Mouse (Mus musculus) lung, postnatal 10 days (tissue): ENCODE data around the gene Slc39a9.

Source experiments
- DNase-seq: peaks from one replicate; pipeline ENCODE4 v3.0.0; 2021

The Slc39a9 gene

DNA sequence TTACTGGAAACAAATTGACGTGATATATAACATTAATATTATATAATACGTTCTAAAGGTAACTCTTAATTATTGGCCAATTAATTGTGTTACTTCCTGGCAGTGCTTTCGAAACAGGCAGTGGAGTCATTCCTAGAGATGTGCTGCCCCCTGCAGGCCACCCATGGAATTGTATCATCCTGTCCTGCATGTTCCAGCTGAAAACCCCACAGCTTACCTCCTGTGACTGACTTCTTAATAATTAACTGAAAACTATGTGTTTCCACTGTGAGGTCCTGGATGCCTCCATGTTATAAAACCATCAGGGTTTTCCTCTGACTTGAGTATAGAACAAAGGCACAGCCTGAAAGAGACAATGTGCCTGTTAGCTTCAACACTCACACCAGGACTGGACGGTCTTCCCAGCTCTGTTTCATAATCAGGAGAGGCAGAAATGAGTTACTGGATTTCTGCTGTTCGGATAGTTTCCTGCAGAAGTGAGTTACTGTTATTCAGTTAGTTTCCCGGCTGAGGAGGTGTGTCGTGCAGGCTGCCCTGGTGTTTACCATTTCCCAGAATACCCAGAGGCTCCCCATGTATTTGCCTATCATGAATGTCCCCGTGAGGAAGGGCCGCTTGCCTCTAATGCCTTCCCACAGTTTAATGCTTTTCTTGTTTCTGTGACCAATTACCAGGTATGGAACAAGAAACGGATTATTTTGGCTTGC, 81.3 kb downstream of the Slc39a9 start:
- DNase-seq, result peak; percentile 90

DNA sequence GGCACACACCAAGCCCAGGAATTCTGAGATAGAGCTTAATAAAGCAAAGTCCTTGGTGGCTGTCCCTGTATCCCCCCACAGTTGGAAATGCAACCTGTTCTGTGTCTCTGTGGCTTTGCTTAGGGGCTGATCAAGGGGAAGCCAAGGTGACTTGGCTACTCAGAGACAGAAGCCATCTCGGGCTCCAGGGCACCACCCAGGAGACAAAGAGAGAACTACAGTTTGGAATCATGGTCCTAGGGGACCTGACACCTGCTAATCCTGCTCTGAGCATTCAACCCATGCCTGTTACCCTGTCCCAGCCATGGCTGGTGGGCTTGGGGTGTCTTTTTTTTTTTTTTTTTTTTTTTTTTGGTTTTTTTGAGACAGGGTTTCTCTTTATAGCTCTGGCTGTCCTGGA, 84.5 kb downstream of the Slc39a9 start:
- no peak for DNase-seq

GRCm38 (mm10) chr12:80728814-80729213, 85.1 kb downstream of the Slc39a9 start:
- peak; percentile 36 for DNase-seq

DNA sequence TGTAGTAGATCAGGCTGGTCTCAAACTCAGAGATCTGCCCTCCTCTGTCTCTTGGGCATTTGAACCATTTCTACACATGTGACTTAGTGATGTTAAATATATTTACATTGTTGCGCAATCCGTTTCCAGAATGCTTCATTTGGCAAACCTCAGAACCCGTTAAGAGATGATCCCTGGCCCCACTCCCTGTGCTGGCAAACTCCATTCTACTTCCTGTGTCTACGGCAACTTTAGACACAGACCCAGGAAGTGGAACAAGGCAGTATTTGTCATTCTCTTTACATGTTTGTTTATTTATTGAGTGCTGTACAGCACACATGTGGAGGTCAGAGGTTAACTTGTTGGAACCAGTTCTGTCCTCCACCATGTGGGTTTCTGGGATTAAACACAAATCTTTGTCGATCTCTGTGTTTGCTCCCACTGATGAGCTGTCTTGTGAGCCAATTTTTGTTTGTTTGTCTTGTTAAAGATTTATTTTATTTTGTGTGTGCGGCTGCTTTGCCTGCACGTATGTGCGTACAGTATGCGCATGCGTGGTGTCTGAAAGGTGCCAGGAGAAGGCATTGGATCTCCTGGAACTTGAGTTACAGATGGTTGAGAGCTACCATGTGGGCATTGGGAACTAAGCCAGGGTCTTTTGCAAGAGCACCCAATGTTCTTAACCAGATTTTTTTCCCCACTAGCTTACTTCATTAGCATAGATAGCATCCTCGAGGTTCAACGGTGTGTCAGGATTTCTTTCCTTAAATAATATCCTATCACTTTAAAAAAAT, 86.3 kb downstream of the Slc39a9 start:
- DNase-seq, result peak; percentile 60

DNA sequence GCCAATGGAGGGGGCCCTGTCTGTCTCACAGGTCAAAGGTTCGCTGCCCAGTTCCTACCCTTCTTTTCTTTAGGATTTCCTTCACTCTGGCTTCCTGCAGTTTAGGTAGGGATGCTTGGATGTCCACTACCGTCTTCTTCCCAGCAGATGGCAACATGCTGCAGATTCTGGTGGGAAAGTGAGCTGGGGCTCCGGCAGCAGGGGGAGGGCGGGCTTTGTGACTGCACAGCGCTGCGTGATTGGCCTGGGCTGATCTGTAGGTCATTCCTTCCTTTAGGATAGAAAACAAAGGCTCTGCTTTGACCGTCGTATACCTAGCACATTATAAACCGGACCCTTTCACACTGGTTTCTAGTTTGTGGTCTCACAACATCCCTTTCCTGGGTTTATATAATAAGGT, 86.9 kb downstream of the Slc39a9 start:
- DNase-seq, result peak; percentile 84
